Comparison of ENCODE assay signal across 26 mouse cellular contexts in the genomic region with DNA sequence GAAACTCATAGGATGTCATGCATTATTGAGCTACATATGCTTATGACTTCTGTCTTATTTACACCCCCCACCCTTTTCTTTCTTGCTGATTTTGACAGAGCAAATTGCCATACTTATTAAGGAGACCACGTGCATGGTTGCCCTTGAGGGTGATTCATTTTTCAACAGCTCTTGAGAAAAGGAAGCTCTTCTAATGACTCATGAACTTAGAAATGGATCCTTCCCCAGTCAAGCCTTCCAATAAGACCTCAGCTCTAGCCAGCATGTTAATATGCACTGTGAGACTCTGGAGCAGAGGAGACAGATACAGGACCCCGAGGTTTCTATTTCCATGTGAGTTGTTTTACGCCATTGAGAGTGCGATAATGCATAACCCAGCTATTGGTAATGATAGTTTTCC.
DNase-seq lines count a peak whose midpoint lies in the region; ATAC-seq and TF ChIP-seq lines count a peak whose summit lies in the region.
"Had no signal": no experiment of that assay in that cellular context is flagged by ENCODE, and none has a peak within 500 bp of the region (broad histone marks: within the 10 kb centered on the region; RNA-seq: fewer than 3 reads in every experiment).

No protein-coding gene starts in this region.

- no peak overlapping the region for H3K27ac ChIP-seq in heart, embryonic 10.5 days
- H3K27ac ChIP-seq in midbrain, embryonic 11.5 days (ENCODE audit: low read depth, low read length): no peak overlapping the region
- H3K27ac ChIP-seq in midbrain, embryonic 13.5 days: no peak overlapping the region
- H3K27ac ChIP-seq: gastrocnemius, adult 2 months; heart, embryonic 15.5 days; hindbrain, embryonic 14.5 days; hindbrain, postnatal 0 days had no signal

- no peak for ATAC-seq in midbrain, embryonic 11.5 days (ENCODE audit: low FRiP score)
- no peak for ATAC-seq in midbrain, embryonic 13.5 days
- peak; percentile 92 for ATAC-seq in Patski
- ATAC-seq: CD4-positive, CD25-positive, alpha-beta regulatory T cell, adult 4 months; forebrain, embryonic 14.5 days; forebrain, postnatal 0 days; hindbrain, postnatal 0 days; inflammation-experienced regulatory T-cells, adult 6 months; intestine, embryonic 16.5 days had no signal

- TF ChIP-seq CTCF in Patski (IDR thresholded peaks at IDR 0.05): no peak

- no peak overlapping the region for H3K9ac ChIP-seq in midbrain, embryonic 11.5 days (ENCODE audit: low read length)
- H3K9ac ChIP-seq in midbrain, embryonic 13.5 days (replicated peaks): no peak overlapping the region
- H3K9ac ChIP-seq: forebrain, postnatal 0 days; heart, embryonic 12.5 days; heart, embryonic 15.5 days; hindbrain, embryonic 14.5 days had no signal

- H3K9me3 ChIP-seq in heart, embryonic 10.5 days: no peaks in the 10 kb centered on the region
- no peaks in the 10 kb centered on the region for H3K9me3 ChIP-seq in midbrain, embryonic 11.5 days (ENCODE audit: control insufficient read depth, low read length)
- no peaks in the 10 kb centered on the region for H3K9me3 ChIP-seq in midbrain, embryonic 13.5 days
- H3K9me3 ChIP-seq: heart, embryonic 12.5 days; heart, embryonic 15.5 days had no signal

- H3K36me3 ChIP-seq in heart, embryonic 10.5 days: no peaks in the 10 kb centered on the region
- no peaks in the 10 kb centered on the region for H3K36me3 ChIP-seq in midbrain, embryonic 11.5 days (ENCODE audit: control insufficient read depth, insufficient read depth, low read length)
- H3K36me3 ChIP-seq in midbrain, embryonic 13.5 days: no peaks in the 10 kb centered on the region
- H3K36me3 ChIP-seq: heart, embryonic 12.5 days; heart, embryonic 15.5 days had no signal

- 90% methylated on average over 4 of the region's 4 CpGs for WGBS in heart, embryonic 10.5 days
- 95% methylated on average over 4 of the region's 4 CpGs for whole genome bisulfite sequencing in midbrain, embryonic 11.5 days
- 88% methylated on average over 4 of the region's 4 CpGs for WGBS in midbrain, embryonic 13.5 days

- H3K27me3 ChIP-seq in heart, embryonic 10.5 days (ENCODE audit: insufficient read depth, poor library complexity, severe bottlenecking): no peaks in the 10 kb centered on the region
- no peaks in the 10 kb centered on the region for H3K27me3 ChIP-seq in midbrain, embryonic 11.5 days (ENCODE audit: control insufficient read depth, insufficient read depth, low read length)
- no peaks in the 10 kb centered on the region for H3K27me3 ChIP-seq in midbrain, embryonic 13.5 days
- H3K27me3 ChIP-seq in Patski: no peaks in the 10 kb centered on the region
- H3K27me3 ChIP-seq: heart, embryonic 12.5 days; heart, embryonic 15.5 days had no signal

- CTCF ChIA-PET in Patski (lab: Charles Lee): interaction anchor here (0.8 to 1.8 kb wide), 5 partner anchors 16 to 72 kb away, joined by 3 to 5 read pairs (median 3); no protein-coding TSS in a partner anchor

- H3K4me2 ChIP-seq in midbrain, embryonic 11.5 days: no peak overlapping the region
- no peak overlapping the region for H3K4me2 ChIP-seq in midbrain, embryonic 13.5 days (replicated peaks)
- H3K4me2 ChIP-seq: heart, embryonic 12.5 days; heart, embryonic 15.5 days; hindbrain, embryonic 14.5 days had no signal

- in situ Hi-C loops in Patski (cut with MboI; ENCODE audit: low pct_unique_long_range_greater_than_20kb): loop anchor here (10.0 kb wide), 1 partner anchor 63 kb away; no protein-coding TSS in a partner anchor

- POLR2A ChIA-PET in Patski (lab: Charles Lee): no interaction called here

- peak; percentile 8 for DNase-seq in heart, adult 11 months
- DNase-seq in heart, embryonic 10.5 days (ENCODE audit: low spot score): no peak
- peak; percentile 56 for DNase-seq in midbrain, embryonic 11.5 days (ENCODE audit: low spot score, missing footprints)
- peak; percentile 42 for DNase-seq in Patski (ENCODE audit: low read depth, low spot score)
- DNase-seq in gastrocnemius, postnatal 14 days: no peak
- no peak for DNase-seq in kidney, postnatal 14 days
- DNase-seq: adrenal gland, postnatal 10 days; adrenal gland, postnatal 36 days; cerebellum, adult 18-20 months; cerebellum, adult 9-10 months; cerebellum, postnatal 14 days; forebrain, postnatal 0 days; gastrocnemius, adult 2 months; gastrocnemius, postnatal 25 days; heart, adult 2 months; heart, postnatal 14 days; heart, postnatal 4 days had no signal

- H3K4me3 ChIP-seq in heart, embryonic 10.5 days: no peak overlapping the region
- H3K4me3 ChIP-seq in midbrain, embryonic 11.5 days (ENCODE audit: low read depth, low read length): no peak overlapping the region
- H3K4me3 ChIP-seq in midbrain, embryonic 13.5 days (replicated peaks): no peak overlapping the region
- H3K4me3 ChIP-seq: gastrocnemius, adult 2 months; heart, adult 2 months; heart, embryonic 12.5 days; heart, embryonic 15.5 days had no signal

- H3K4me1 ChIP-seq in heart, embryonic 10.5 days: peaks cover 4% of the 10 kb centered on the region
- no peaks in the 10 kb centered on the region for H3K4me1 ChIP-seq in midbrain, embryonic 11.5 days (ENCODE audit: control insufficient read depth, insufficient read depth, low read length)
- H3K4me1 ChIP-seq in midbrain, embryonic 13.5 days (replicated peaks): no peaks in the 10 kb centered on the region

- intact Hi-C loops in gastrocnemius, postnatal 14 days (cut with DNase I; ENCODE audit: low total_unique reads): no loop called here

Comparison
In these comparisons a context has a peak if more than half of its experiments do, and no peak if none do; other contexts are left out.
1. DNase-seq: peak in heart, adult 11 months (single experiment), midbrain, embryonic 11.5 days (single experiment) and Patski (single experiment); none in heart, embryonic 10.5 days (single experiment), gastrocnemius, postnatal 14 days (single experiment) and kidney, postnatal 14 days (single experiment).